Mouse (Mus musculus) neural tube, embryonic 13.5 days (tissue): ENCODE measurements around the gene 4930415O20Rik. TPM values are rescaled to one million over a fixed set of nuclear protein-coding genes. Genes with fewer than 3 reads are reported as not detected.
"Not testable (repeated sequence)": the region's sequence is repeated elsewhere in the genome, so short reads cannot be mapped to it uniquely, and the experiment has no call there.

Experiments used
- ATAC-seq: fragments of 200-750 bp; cut with Nextera tagmentation; 2 replicates; pipeline ENCODE4 v1.8.0; 2017; ENCODE audit warnings: low read depth, mild to moderate bottlenecking, moderate TSS enrichment, moderate library complexity
- H3K27ac ChIP-seq: fragments of 300-500 bp; sonication (generic); replicated peaks from 2 replicates; pipeline ENCODE4 v1.5.1; 2015; ENCODE audit warnings: moderate library complexity, mild to moderate bottlenecking, inconsistent platforms
- H3K27me3 ChIP-seq: fragments of 300-500 bp; sonication (generic); 2 replicates; pipeline ENCODE4 v1.6.1; 2015; ENCODE audit warnings: mild to moderate bottlenecking, inconsistent platforms
- H3K36me3 ChIP-seq: fragments of 300-500 bp; sonication (generic); 2 replicates; pipeline ENCODE4 v1.6.1; 2015; ENCODE audit warnings: mild to moderate bottlenecking, inconsistent platforms
- H3K4me1 ChIP-seq: fragments of 300-500 bp; sonication (generic); replicated peaks from 2 replicates; pipeline ENCODE4 v1.6.1; 2015; ENCODE audit warnings: inconsistent platforms
- H3K4me2 ChIP-seq: fragments of 300-500 bp; sonication (generic); 2 replicates; pipeline ENCODE4 v1.6.1; 2015; ENCODE audit warnings: inconsistent platforms, mild to moderate bottlenecking, moderate library complexity
- H3K4me3 ChIP-seq: fragments of 300-500 bp; sonication (generic); 2 replicates; pipeline ENCODE4 v1.5.1; 2015; ENCODE audit warnings: mild to moderate bottlenecking, inconsistent platforms
- H3K9ac ChIP-seq: fragments of 300-500 bp; sonication (generic); 2 replicates; pipeline ENCODE4 v1.6.1; 2015; ENCODE audit warnings: moderate library complexity, mild to moderate bottlenecking, inconsistent platforms
- H3K9me3 ChIP-seq: fragments of 300-500 bp; sonication (generic); 2 replicates; pipeline ENCODE4 v1.6.1; 2016; ENCODE audit warnings: inconsistent platforms
- WGBS: fragments of 180-500 bp; shearing (Covaris S2); methylation state at CpG from one replicate; pipeline ENCODE4 v1.1.7; 2015; 5-methylcytosine and 5-hydroxymethylcytosine counted together
- polyA plus RNA-seq: library from polyadenylated mRNA; unstranded; fragments of >200 nt; fragmentation: Nextera tagmentation; extraction: Ambion mirVana; gene quantifications from 2 replicates; pipeline ENCODE4 v1.2.1, GENCODE M21; 2015

Gene 4930415O20Rik
- polyA plus RNA-seq, 1 experiment from 2014 or later: not detected

DNA sequence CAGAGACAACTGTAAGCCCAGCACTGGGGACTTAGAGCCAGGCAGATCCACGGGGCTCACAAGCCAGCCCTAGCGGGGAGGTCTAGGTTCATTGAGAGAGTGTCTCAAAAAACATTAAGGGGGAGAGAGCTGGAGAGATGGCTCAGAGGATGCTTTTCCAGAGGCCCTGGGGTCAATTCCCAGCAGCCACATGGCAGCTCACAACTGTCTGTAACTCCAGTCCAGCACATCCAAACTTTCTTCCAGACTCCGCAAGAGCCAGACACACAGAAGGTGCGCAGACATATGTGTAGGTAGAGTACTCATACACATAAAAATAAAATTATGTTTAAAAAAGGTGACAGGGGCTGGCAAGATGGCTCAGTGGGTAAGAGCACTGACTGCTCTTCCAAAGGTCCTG lies 2.5 kb downstream of the 4930415O20Rik start:
- Histone ChIP-seq H3K27ac (no peak overlapping the region), H3K36me3 (no peaks in the 10 kb centered on the region), H3K4me3 (no peak overlapping the region), H3K9ac (no peak overlapping the region), H3K4me1 (peaks cover 11% of the 10 kb centered on the region), H3K9me3 (no peaks in the 10 kb centered on the region), H3K4me2 (no peak overlapping the region), H3K27me3 (no peaks in the 10 kb centered on the region)
- 82% methylated on average over 4 of the region's 4 CpGs for WGBS
- ATAC-seq: no peak

- Histone ChIP-seq H3K4me2 (no peak overlapping the region), H3K36me3 (no peaks in the 10 kb centered on the region), H3K27me3 (no peaks in the 10 kb centered on the region), H3K4me3 (no peak overlapping the region), H3K9ac (no peak overlapping the region), H3K4me1 (no peaks in the 10 kb centered on the region), H3K9me3 (no peaks in the 10 kb centered on the region), H3K27ac (no peak overlapping the region)
- no peak for ATAC-seq
- WGBS: 85% methylated on average over 2 of the region's 2 CpGs
Observed at GRCm38 (mm10) chr15:98579310-98579709, 8.5 kb downstream of the 4930415O20Rik start.

- Histone ChIP-seq H3K36me3 (no peaks in the 10 kb centered on the region), H3K4me3 (no peak overlapping the region), H3K4me2 (no peak overlapping the region), H3K27ac (no peak overlapping the region), H3K9ac (no peak overlapping the region), H3K9me3 (no peaks in the 10 kb centered on the region), H3K27me3 (no peaks in the 10 kb centered on the region), H3K4me1 (no peaks in the 10 kb centered on the region)
- peak; percentile 88 for ATAC-seq
- 43% methylated on average over 5 of the region's 5 CpGs for WGBS
Observed at GRCm38 (mm10) chr15:98579795-98580464, 9.1 kb downstream of the 4930415O20Rik start.

DNA sequence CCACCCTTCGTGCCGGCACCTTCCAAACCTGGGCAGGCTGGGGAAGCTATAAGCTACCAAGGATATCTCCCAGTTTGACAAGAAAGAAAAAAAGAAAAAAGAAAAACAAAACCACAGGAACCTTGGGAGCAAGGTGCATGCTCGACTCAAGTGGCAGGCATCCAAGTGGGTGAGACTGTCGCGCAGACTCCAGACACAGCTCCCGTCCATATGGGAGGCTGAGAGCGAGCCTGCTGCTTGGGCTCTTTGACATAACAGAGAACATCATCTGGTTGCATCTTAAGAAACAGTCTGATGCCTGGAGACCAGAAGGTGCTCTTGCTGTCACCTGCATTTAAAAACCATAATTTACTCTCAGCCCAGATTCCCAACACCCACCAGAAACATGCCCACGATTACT lies 11.6 kb downstream of the 4930415O20Rik start:
- Histone ChIP-seq H3K27ac (no peak overlapping the region), H3K4me2 (no peak overlapping the region), H3K9me3 (no peaks in the 10 kb centered on the region), H3K27me3 (no peaks in the 10 kb centered on the region), H3K36me3 (no peaks in the 10 kb centered on the region), H3K4me1 (no peaks in the 10 kb centered on the region), H3K4me3 (no peak overlapping the region), H3K9ac (no peak overlapping the region; the same call in 1 of the 2 replicates)
- WGBS: 85% methylated on average over 8 of the region's 8 CpGs
- no peak for ATAC-seq

DNA sequence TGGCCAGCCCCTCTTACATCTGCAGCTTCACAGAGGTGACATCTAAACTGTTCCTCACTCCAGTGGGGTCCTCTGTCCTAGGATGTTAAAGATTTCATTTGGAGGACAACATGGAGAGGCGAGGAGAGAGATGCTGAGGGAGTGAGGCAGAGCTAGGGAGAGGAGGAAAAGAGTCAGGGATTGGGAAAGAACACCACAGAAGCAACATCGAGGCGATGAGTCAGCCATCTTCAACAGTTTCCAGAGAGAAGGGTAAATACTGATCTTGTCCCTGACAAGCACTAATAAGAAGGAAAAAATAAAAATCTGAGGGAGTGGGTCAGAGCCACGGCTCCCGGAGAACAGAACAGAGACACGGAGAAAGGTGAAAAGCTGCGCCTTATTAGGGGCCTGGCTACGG lies 12.2 kb downstream of the 4930415O20Rik start:
- Histone ChIP-seq H3K4me1 (no peaks in the 10 kb centered on the region), H3K9me3 (no peaks in the 10 kb centered on the region), H3K27ac (no peak overlapping the region), H3K27me3 (no peaks in the 10 kb centered on the region), H3K36me3 (no peaks in the 10 kb centered on the region), H3K9ac (no peak overlapping the region), H3K4me2 (no peak overlapping the region), H3K4me3 (no peak overlapping the region)
- 80% methylated on average over 8 of the region's 8 CpGs for WGBS
- no peak for ATAC-seq

GRCm38 (mm10) chr15:98585421-98585820 lies 14.6 kb downstream of the 4930415O20Rik start:
- H3K9me3 ChIP-seq: no peaks in the 10 kb centered on the region
- no peaks in the 10 kb centered on the region for H3K4me1 ChIP-seq
- H3K27ac ChIP-seq: no peak overlapping the region
- no peak overlapping the region for H3K9ac ChIP-seq
- WGBS: 49% methylated on average over 7 of the region's 7 CpGs
- no peak overlapping the region for H3K4me3 ChIP-seq
- H3K4me2 ChIP-seq: no peak overlapping the region
- ATAC-seq: no peak
- peaks cover 17% of the 10 kb centered on the region; the same call in 1 of the 2 replicates for H3K36me3 ChIP-seq
- no peaks in the 10 kb centered on the region for H3K27me3 ChIP-seq

GRCm38 (mm10) chr15:98586141-98586540 lies 15.3 kb downstream of the 4930415O20Rik start:
- ATAC-seq, H3K9ac ChIP-seq, H3K27ac ChIP-seq, H3K9me3 ChIP-seq, H3K4me3 ChIP-seq, H3K4me1 ChIP-seq, H3K27me3 ChIP-seq, H3K4me2 ChIP-seq: not testable (repeated sequence)
- WGBS: 83% methylated on average over 9 of the region's 9 CpGs
- peaks cover 24% of the 10 kb centered on the region for H3K36me3 ChIP-seq

DNA sequence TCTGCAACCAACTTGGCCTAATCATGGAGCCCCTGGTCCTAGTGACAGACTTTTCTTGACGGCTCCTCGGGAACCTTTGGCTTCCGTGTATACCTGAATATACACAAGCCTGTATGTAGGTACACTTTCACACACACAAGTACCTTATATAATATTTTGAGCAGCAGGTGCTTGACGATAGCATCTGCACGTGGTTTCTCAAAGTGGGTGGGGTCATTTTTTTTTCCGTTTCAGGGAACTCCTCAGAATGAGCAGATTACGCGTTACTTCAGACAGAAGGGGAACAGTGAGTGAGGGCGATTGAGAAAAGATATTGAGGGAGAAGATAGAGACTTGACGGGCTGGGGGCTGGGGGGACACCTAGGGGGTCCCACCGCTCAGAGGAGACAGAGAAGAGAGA lies 16.9 kb downstream of the 4930415O20Rik start:
- Histone ChIP-seq H3K9ac (no peak overlapping the region), H3K9me3 (no peaks in the 10 kb centered on the region), H3K27ac (no peak overlapping the region), H3K4me3 (no peak overlapping the region), H3K4me1 (no peaks in the 10 kb centered on the region), H3K27me3 (no peaks in the 10 kb centered on the region), H3K36me3 (peaks cover 40% of the 10 kb centered on the region), H3K4me2 (no peak overlapping the region)
- 91% methylated on average over 11 of the region's 11 CpGs for WGBS
- ATAC-seq: no peak

DNA sequence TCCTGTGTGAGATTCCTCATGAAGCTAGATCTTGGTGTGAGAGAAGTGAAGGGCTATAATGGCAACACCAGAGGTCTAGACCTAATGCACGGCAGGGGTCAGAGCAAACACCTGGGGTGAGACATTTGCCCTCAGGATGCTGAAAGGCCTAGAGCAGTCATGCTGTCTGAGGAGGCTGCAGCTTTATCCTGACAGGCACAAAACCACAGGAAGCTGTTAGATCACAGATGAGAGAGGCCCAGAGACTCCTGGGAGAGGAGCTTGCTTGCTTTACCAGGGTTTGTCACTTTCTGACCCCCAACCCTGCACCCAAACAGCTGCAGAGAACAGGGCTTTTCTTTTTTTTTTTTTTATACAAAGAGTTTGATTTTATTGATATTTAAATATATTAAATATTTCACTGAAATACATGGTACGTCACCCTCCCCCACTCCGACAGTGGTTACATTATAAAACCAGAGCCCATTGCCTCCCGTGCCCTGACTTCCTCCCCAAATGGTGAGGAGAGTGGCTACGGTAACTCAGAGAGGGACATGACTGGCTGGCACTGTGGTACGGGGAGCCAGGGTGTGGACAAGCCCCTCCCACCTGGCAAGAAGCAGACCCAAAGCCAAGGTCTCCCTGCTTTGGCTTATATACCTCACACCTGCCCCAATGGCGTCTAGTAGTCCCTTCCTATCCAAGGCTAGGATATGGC lies 19.0 kb downstream of the 4930415O20Rik start:
- Histone ChIP-seq H3K9me3 (no peaks in the 10 kb centered on the region), H3K27ac (no peak overlapping the region), H3K4me1 (no peaks in the 10 kb centered on the region), H3K27me3 (no peaks in the 10 kb centered on the region), H3K36me3 (peaks cover 61% of the 10 kb centered on the region), H3K4me3 (no peak overlapping the region), H3K4me2 (no peak overlapping the region), H3K9ac (no peak overlapping the region)
- 73% methylated on average over 7 of the region's 7 CpGs for WGBS
- ATAC-seq: no peak

- no peak overlapping the region for H3K4me2 ChIP-seq
- peaks cover 77% of the 10 kb centered on the region for H3K36me3 ChIP-seq
- no peak for ATAC-seq
- no peaks in the 10 kb centered on the region for H3K4me1 ChIP-seq
- H3K9me3 ChIP-seq: no peaks in the 10 kb centered on the region
- H3K27ac ChIP-seq: no peak overlapping the region
- H3K4me3 ChIP-seq: no peak overlapping the region
- no peaks in the 10 kb centered on the region for H3K27me3 ChIP-seq
- no peak overlapping the region for H3K9ac ChIP-seq
- 66% methylated on average over 4 of the region's 4 CpGs for WGBS
Observed at GRCm38 (mm10) chr15:98591396-98591795, 20.6 kb downstream of the 4930415O20Rik start.

- 91% methylated on average over 19 of the region's 19 CpGs for WGBS
- Histone ChIP-seq H3K36me3 (peaks cover 98% of the 10 kb centered on the region), H3K4me1 (no peaks in the 10 kb centered on the region)
Observed at GRCm38 (mm10) chr15:98594193-98594592, 23.4 kb downstream of the 4930415O20Rik start.

GRCm38 (mm10) chr15:98595049-98595448 lies 24.2 kb downstream of the 4930415O20Rik start:
- whole genome bisulfite sequencing: 89% methylated on average over 5 of the region's 5 CpGs
- H3K4me2 ChIP-seq: no peak overlapping the region
- ATAC-seq: no peak
- H3K4me3 ChIP-seq: no peak overlapping the region
- H3K27ac ChIP-seq: no peak overlapping the region
- H3K9ac ChIP-seq: no peak overlapping the region
- peaks cover 96% of the 10 kb centered on the region for H3K36me3 ChIP-seq
- no peaks in the 10 kb centered on the region for H3K9me3 ChIP-seq
- no peaks in the 10 kb centered on the region for H3K27me3 ChIP-seq
- H3K4me1 ChIP-seq: no peaks in the 10 kb centered on the region

More at GRCm38 (mm10) chr15:98594193-98594592, 23.4 kb downstream of the 4930415O20Rik start:
- no peak for ATAC-seq
- H3K9ac ChIP-seq: no peak overlapping the region
- no peaks in the 10 kb centered on the region for H3K27me3 ChIP-seq
- H3K4me2 ChIP-seq: no peak overlapping the region
- no peak overlapping the region for H3K4me3 ChIP-seq
- H3K9me3 ChIP-seq: no peaks in the 10 kb centered on the region
- H3K27ac ChIP-seq: no peak overlapping the region
